Mouse (Mus musculus): ENCODE measurements around the gene Plekha7.

- TF ChIP-seq POLR2A (IDR thresholded peaks at IDR 0.05; ENCODE audit: extremely low read depth, insufficient read depth, low read length) = no peak
- TF ChIP-seq CTCF (IDR thresholded peaks at IDR 0.05; ENCODE audit: low read depth, low read length) = peak; percentile 90
Observed at GRCm38 (mm10) chr7:116132078-116132477, 176.1 kb downstream of the Plekha7 start.
